Mouse (Mus musculus): Measurements from ENCODE around the gene Akap13.

Gene Akap13

DNA sequence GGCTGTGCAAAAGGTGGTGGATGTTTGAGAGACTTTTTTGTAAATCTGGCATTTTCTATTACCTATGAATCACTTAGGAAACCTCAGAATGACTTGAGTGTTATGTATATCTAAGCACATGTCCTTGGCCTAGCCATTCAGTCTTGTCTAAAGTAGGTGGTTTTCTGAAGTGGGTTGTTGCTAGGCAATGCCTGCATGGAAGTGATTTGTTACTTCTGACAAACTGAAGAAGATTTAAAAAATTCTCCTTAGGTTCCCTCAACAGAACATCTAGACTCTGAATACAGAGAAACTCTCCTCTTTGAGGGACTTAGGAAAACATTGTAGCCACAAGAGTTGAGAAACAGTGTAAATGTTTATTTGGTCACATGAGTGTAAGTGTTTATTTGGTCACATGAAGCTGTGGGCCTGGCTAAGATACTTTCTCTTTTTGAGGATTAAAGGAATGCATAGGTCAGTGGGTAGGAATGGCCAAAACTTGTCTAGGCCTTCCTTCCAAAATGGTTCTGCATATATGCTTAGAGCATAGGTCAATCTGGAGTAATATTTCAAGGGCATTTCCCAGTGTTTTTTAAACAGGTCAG is 8.3 kb downstream of the Akap13 start:
- DNase-seq: no peak

DNA sequence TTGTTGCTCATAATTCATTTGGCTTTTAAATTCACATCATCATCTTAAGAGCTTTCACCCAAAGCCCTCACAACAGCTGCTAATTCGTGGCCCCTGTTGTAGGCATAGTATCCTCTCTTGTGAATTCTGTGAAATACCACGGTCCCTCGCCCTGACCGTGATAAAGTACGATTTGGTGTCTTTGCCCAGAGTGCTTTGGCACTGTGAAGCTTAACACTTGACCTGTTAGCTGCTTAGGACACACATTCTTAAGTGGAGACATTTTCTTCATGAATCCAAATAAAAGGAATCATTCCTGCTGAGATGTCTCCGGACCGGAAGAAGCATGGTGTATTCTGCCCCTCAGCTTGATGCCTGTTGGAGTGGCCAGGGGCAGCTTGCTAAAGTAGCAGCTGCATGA is 12.5 kb downstream of the Akap13 start:
- DNase-seq: no peak

GRCm38 (mm10) chr7:75470318-75470925 is 15.1 kb downstream of the Akap13 start:
- no peak for DNase-seq

- no peak for DNase-seq
Observed at GRCm38 (mm10) chr7:75472316-75473195, 17.2 kb downstream of the Akap13 start.

DNA sequence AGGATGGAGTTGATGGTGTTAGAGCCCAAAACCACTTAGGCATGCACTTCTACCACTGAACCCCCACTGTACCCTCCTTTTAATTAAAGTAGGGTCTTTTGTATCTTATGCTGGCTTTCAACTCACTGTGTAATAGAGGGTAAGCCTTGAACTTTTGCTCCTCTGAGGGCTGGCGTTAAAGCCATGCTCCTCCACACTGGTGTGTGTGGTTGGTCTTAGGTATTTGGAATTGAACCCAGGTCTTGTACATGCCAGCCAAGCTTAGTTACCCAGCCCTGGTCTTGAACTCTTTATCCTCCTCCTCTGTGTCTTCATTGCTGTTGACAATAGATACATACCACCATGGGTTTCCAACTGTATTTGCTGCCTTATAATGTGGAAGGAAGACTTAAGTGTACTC is 18.0 kb downstream of the Akap13 start:
- no peak for DNase-seq

GRCm38 (mm10) chr7:75474064-75474463 is 18.7 kb downstream of the Akap13 start:
- no peak for DNase-seq

- no peak for DNase-seq
Observed at GRCm38 (mm10) chr7:75474564-75475150, 19.3 kb downstream of the Akap13 start.

GRCm38 (mm10) chr7:75478060-75478459 is 22.7 kb downstream of the Akap13 start:
- DNase-seq: no peak

GRCm38 (mm10) chr7:75480721-75481426 is 25.5 kb downstream of the Akap13 start:
- DNase-seq: no peak

GRCm38 (mm10) chr7:75486031-75486430 is 30.7 kb downstream of the Akap13 start:
- no peak for DNase-seq

GRCm38 (mm10) chr7:75495941-75496441 is 40.7 kb downstream of the Akap13 start:
- no peak for DNase-seq

- DNase-seq: no peak
Observed at GRCm38 (mm10) chr7:75498627-75499026, 43.3 kb downstream of the Akap13 start.

DNA sequence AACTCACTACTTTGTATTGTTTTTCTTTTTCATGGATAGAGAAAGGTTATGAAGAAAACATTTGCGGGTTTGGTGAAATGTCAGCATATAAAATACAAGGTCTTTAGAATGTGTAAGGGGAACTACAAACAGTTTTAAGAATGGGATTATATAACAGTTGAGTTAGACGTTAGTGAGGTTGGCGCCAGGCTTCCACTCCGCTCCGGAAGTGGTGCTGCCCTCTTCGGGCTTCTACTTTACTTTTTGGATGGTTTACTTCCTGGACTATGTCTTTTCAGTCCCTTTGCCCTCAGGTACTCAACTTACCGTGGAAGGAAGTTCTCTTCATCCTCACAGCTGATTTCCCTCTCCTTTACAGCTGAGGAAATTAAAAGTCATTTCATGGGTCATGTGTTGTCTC is 43.9 kb downstream of the Akap13 start:
- no peak for DNase-seq

DNA sequence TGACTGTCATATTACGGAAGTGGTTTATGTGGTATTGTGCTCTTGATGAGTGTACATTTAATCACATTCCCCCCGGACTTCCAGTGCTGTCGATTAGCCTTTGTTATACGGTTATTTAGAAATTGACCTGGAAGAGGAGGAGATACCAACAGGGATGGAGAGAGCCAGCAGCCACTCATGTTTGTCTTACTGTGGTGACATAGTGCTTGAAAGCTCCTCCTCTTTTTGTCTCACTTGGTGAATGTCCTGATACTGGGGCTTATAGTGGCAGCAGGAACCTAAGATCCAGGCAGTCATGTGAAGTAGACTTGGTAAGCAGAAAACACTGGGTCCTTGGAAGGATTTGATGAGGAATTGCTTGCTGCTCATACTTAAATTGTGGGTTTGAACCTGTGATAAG is 44.8 kb downstream of the Akap13 start:
- no peak for DNase-seq

DNA sequence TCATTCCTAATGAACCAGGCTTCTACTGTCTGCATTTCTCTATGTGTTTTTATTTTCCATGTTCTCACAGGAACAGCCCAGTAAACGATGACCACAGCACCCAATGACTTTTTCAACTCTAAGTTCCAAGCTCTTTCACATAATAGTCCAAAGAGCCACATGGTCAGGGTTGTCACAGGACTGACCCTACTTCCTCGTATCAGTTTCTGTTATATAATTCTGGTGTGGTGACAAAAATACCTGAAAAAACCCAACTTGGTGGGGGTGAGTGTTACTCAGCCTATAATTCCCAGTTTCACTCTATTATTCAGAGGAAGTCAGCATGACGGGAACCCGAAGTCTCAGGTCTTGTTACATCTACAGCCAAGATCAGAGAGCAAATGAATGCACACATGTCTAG is 45.5 kb downstream of the Akap13 start:
- no peak for DNase-seq

DNA sequence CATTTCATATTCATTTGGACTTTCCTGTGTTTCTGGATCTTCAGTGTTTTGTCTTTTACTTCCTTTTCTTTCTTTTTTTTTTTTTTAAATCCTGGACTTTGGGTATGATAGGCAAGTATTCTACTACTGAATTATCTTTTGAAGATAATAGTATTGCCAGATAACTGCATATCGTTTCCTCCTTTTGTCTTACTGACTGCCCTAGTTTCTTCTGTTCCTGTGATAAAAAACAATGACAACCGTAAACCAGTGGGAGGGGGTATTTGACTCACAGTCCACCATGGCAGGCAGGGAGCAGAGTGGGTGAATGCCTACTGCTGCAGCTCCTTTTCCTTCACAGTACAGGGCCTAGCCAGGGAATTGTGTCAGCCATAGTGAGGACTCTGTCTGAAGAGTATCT is 49.2 kb downstream of the Akap13 start:
- no peak for DNase-seq

DNA sequence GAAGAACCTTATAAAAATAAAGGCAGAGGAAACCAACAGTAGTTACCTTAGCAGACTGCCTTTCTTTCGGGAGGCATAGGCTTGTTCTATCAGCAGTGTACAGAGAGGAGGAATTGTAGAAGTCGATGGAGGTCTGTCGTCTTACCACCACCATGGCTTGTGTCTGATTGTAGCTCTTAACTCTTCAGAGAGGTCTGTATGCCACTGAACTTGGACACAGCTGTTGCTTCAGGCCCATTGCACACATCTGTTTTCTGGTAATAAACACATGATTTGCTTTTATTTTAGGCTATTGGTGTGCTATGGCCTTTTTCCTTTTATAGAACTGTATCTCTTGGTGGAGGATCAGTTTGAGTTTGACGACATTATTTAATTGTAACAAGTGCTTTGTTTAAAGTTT is 51.3 kb downstream of the Akap13 start:
- DNase-seq: no peak

- DNase-seq: no peak
Observed at GRCm38 (mm10) chr7:75509085-75509873, 53.9 kb downstream of the Akap13 start.

- no peak for DNase-seq
Observed at GRCm38 (mm10) chr7:75515472-75515871, 60.1 kb downstream of the Akap13 start.

DNA sequence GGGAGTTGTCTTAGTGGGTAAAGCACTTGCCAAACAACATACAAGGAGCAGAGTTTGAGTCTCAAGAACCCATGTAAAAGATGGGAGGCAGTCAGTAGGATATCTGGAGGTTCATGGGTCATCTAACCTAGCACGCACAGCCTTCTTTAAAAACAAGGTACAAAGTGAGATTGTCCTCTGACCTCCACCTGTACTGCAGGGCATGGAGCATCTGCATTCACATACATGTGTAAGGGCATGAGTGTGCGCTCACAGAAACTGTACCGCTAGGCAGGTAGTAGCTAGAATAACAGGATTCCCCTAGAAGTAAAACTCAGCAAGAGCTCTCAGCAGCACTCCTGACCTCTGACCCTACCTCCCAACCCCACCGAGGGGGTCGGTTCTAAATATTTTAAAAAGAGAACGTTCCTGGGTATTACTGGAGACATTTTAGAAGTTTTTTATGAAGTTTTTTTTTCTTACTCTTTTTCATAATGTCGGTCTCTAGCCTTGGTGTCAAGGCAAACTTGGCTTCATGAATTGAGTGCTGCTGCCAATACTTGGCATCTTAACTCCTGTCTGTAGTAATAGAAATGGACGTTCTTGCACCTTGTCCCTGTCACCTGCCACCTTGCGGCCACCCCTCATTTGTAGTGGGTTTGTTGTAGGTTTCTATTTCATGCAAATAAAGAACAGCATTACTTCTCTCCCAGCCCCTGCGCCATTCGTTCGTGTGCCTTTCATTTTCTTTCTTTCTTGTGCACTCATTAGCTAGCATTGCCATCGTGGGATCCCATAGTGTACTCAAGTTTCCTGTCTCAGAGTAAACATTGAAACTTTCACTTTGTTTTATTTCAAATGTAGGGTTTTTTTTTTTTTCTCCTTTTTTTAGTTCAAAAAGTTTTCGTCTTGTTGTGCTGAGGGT is 61.6 kb downstream of the Akap13 start:
- DNase-seq: no peak

DNA sequence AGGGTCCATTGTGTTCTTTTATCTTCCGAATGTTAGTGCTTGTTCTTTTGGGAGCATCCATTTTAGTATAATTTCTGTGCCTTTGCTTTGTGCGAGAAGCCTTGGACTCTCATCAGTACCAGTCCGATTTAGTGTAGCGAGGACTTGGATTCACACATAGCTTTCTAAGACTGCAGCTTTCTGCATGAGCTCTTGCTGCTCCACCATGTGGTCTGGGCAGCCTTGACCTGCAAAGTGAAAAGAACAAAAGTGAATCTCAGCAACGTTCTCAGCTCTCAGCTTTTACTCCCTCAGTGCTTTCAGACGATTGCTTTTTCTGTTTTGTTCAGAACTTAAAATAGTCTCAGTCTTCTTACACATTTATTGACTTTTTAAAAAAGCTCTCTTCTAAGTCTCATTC is 65.2 kb downstream of the Akap13 start:
- no peak for DNase-seq
